Mouse (Mus musculus) kidney, postnatal 10 days (tissue): ENCODE measurements around the gene Lsp1.

Experiments
- DNase-seq: peaks from one replicate; pipeline ENCODE4 v3.0.0; 2021; ENCODE audit warnings: mixed read lengths

The Lsp1 gene

GRCm38 (mm10) chr7:142478001-142478400 lies 17.4 kb downstream of the Lsp1 start:
- no peak for DNase-seq

- no peak for DNase-seq
Measured at GRCm38 (mm10) chr7:142478574-142478973, 18.0 kb downstream of the Lsp1 start.

- no peak for DNase-seq
Measured at GRCm38 (mm10) chr7:142479307-142479706, 18.7 kb downstream of the Lsp1 start.

- DNase-seq: no peak
Measured at GRCm38 (mm10) chr7:142479886-142480285, 19.3 kb downstream of the Lsp1 start.

GRCm38 (mm10) chr7:142480661-142481060 lies 20.1 kb downstream of the Lsp1 start:
- DNase-seq: no peak

- peak; percentile 78 for DNase-seq
Measured at GRCm38 (mm10) chr7:142481186-142481567, 20.6 kb downstream of the Lsp1 start.

GRCm38 (mm10) chr7:142481568-142482255 lies 21.1 kb downstream of the Lsp1 start:
- peak; percentile 78 for DNase-seq

GRCm38 (mm10) chr7:142482256-142482609 lies 21.6 kb downstream of the Lsp1 start:
- peak; percentile 49 for DNase-seq

GRCm38 (mm10) chr7:142483136-142483535 lies 22.5 kb downstream of the Lsp1 start:
- DNase-seq: no peak

- no peak for DNase-seq
Measured at GRCm38 (mm10) chr7:142484780-142485179, 24.2 kb downstream of the Lsp1 start.

GRCm38 (mm10) chr7:142486751-142487162 lies 26.1 kb downstream of the Lsp1 start:
- DNase-seq: no peak

GRCm38 (mm10) chr7:142487341-142487859 lies 26.8 kb downstream of the Lsp1 start:
- DNase-seq: peak; percentile 62

- no peak for DNase-seq
Measured at GRCm38 (mm10) chr7:142488053-142488452, 27.4 kb downstream of the Lsp1 start.

GRCm38 (mm10) chr7:142493535-142493934 lies 32.9 kb downstream of the Lsp1 start:
- DNase-seq: no peak

GRCm38 (mm10) chr7:142496158-142496557 lies 35.5 kb downstream of the Lsp1 start:
- no peak for DNase-seq

- no peak for DNase-seq
Measured at GRCm38 (mm10) chr7:142496800-142497199, 36.2 kb downstream of the Lsp1 start.

- DNase-seq: peak; percentile 51
Measured at GRCm38 (mm10) chr7:142497775-142498174, 37.2 kb downstream of the Lsp1 start.

- DNase-seq: no peak
Measured at GRCm38 (mm10) chr7:142498575-142498974, 38.0 kb downstream of the Lsp1 start, which contains the start of gene Tnnt3. TSS of gene Tnnt3 (plus strand) at chr7:142498836.

GRCm38 (mm10) chr7:142499010-142499721 lies 38.6 kb downstream of the Lsp1 start:
- no peak for DNase-seq

- no peak for DNase-seq
Measured at GRCm38 (mm10) chr7:142500032-142500431, 39.4 kb downstream of the Lsp1 start.

GRCm38 (mm10) chr7:142503206-142503605 lies 42.6 kb downstream of the Lsp1 start:
- DNase-seq: no peak

GRCm38 (mm10) chr7:142505942-142506341 lies 45.3 kb downstream of the Lsp1 start:
- no peak for DNase-seq

- no peak for DNase-seq
Measured at GRCm38 (mm10) chr7:142506501-142506900, 45.9 kb downstream of the Lsp1 start.

- DNase-seq: no peak
Measured at GRCm38 (mm10) chr7:142507453-142507852, 46.8 kb downstream of the Lsp1 start.
